Mouse (Mus musculus) embryonic facial prominence, embryonic 10.5 days (tissue): Measurements from ENCODE around the gene Slc8b1. TPM values are rescaled to one million over a fixed set of nuclear protein-coding genes. Genes with fewer than 3 reads are reported as not detected.
"Not testable (repeated sequence)": the region's sequence is repeated elsewhere in the genome, so short reads cannot be mapped to it uniquely, and the experiment has no call there.

Experiments
- DNase-seq: peaks from one replicate; pipeline ENCODE4 v3.0.0-alpha.2; 2017; ENCODE audit warnings: low spot score
- H3K27ac ChIP-seq: fragments of 300-500 bp; sonication (generic); replicated peaks from 2 replicates; pipeline ENCODE4 v1.5.1; 2016; ENCODE audit warnings: mild to moderate bottlenecking
- H3K27me3 ChIP-seq: fragments of 300-500 bp; sonication (generic); replicated peaks from 2 replicates; pipeline ENCODE4 v1.6.1; 2016; ENCODE audit warnings: low read depth, mild to moderate bottlenecking; ENCODE audit not compliant: poor library complexity, severe bottlenecking
- H3K36me3 ChIP-seq: fragments of 300-500 bp; sonication (generic); replicated peaks from 2 replicates; pipeline ENCODE4 v1.6.1; 2016; ENCODE audit warnings: mild to moderate bottlenecking, moderate library complexity
- H3K4me1 ChIP-seq: fragments of 300-500 bp; sonication (generic); 2 replicates; pipeline ENCODE4 v1.6.1; 2016
- H3K4me3 ChIP-seq: fragments of 300-500 bp; sonication (generic); 2 replicates; pipeline ENCODE4 v1.5.1; 2016; ENCODE audit warnings: mild to moderate bottlenecking, moderate library complexity
- H3K9me3 ChIP-seq: fragments of 300-500 bp; sonication (generic); 2 replicates; pipeline ENCODE4 v1.6.1; 2016; ENCODE audit warnings: mild to moderate bottlenecking
- WGBS: fragments of 180-500 bp; shearing (Covaris S2); methylation state at CpG from one replicate; pipeline ENCODE4 v1.1.7; 2016; 5-methylcytosine and 5-hydroxymethylcytosine counted together
- polyA plus RNA-seq: library from polyadenylated mRNA; unstranded; fragments of >200 nt; fragmentation: Nextera tagmentation; extraction: Ambion mirVana; gene quantifications from 2 replicates; pipeline ENCODE4 v1.2.1, GENCODE M21; 2016

The Slc8b1 gene
- polyA plus RNA-seq, 1 experiment from 2014 or later: 4.1 TPM

DNA sequence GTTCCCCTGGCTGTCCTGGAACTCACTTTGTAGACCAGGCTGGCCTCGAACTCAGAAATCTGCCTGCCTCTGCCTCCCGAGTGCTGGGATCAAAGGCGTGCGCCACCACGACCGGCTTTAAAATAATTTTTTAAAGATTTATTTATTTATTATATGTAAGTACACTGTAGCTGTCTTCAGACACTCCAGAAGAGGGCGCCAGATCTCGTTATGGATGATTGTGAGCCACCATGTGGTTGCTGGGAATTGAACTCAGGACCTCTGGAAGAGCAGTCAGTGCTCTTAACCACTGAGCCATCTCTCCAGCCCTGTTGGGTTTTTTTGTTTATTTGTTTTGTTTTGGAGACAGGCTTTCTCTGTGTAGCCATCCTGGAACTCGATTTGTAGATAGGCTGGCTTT, 10.4 kb upstream of the Slc8b1 start:
- H3K9me3 ChIP-seq, H3K27ac ChIP-seq, H3K4me3 ChIP-seq, DNase-seq, H3K27me3 ChIP-seq: not testable (repeated sequence)
- Histone ChIP-seq H3K4me1 (peaks cover 23% of the 10 kb centered on the region), H3K36me3 (peaks cover 38% of the 10 kb centered on the region)
- 82% methylated on average over 9 of the region's 9 CpGs for WGBS

- peaks cover 22% of the 10 kb centered on the region for H3K36me3 ChIP-seq
- H3K4me1 ChIP-seq: peaks cover 24% of the 10 kb centered on the region
- no peaks in the 10 kb centered on the region for H3K9me3 ChIP-seq
- WGBS: 73% methylated on average over 9 of the region's 9 CpGs
- no peak for DNase-seq
- H3K27me3 ChIP-seq: no peaks in the 10 kb centered on the region
- peak overlapping the region; percentile 97 for H3K4me3 ChIP-seq
- no peak overlapping the region for H3K27ac ChIP-seq
Measured at GRCm38 (mm10) chr5:120502147-120502621, 8.8 kb upstream of the Slc8b1 start.

- H3K9me3 ChIP-seq: no peaks in the 10 kb centered on the region
- peaks cover 18% of the 10 kb centered on the region for H3K36me3 ChIP-seq
- peak overlapping the region; percentile 83 for H3K27ac ChIP-seq
- WGBS: 8% methylated on average over 12 of the region's 12 CpGs
- DNase-seq: no peak
- peak overlapping the region; percentile 97 for H3K4me3 ChIP-seq
- peaks cover 24% of the 10 kb centered on the region for H3K4me1 ChIP-seq
- no peaks in the 10 kb centered on the region for H3K27me3 ChIP-seq
Measured at GRCm38 (mm10) chr5:120502675-120503143, 8.3 kb upstream of the Slc8b1 start.

DNA sequence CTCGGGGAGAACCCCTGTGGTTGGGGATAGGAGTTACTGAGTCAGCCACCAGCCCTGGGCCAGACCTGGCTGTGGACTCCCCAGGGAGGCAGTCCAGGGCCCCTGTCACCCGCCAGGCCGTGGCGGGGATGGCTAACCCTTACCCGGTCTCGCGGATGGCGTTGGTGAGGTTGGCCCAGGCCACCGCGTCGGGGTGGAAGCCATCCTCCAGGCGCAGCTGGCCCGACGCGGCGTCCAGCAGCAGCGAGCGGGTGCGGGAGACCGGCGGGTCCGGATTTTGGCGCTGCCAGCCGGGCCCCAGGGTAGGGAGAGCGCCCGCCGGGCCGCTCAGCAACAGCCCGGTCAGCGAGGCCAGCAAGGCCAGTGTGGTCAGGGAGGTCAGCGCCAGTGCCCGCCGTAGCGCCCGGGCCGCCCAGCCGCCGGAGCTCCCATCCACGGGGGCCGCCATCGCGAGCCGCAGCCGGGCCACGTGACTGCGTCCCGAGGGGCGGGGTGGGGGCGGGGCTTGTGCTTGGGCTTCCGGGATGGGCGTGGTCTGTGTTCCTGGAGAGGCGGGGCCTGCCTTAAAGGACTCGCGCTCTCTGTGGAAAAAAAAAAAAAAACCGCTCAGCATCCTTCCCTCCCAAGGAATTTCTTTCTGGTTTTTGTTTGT, 7.7 kb upstream of the Slc8b1 start, which contains the start of gene Plbd2:
Gene Plbd2, minus strand, starts transcription at position 482 of the 652 bp plus-strand sequence.
- Histone ChIP-seq H3K4me1 (peaks cover 24% of the 10 kb centered on the region), H3K9me3 (no peaks in the 10 kb centered on the region), H3K36me3 (peaks cover 13% of the 10 kb centered on the region), H3K27ac (peak within 1 kb of the TSS; percentile 83), H3K27me3 (no peaks in the 10 kb centered on the region), H3K4me3 (peak within 1 kb of the TSS; percentile 97)
- DNase-seq: peak; percentile 97
- under 1% methylated on average over 55 of the region's 55 CpGs for WGBS

DNA sequence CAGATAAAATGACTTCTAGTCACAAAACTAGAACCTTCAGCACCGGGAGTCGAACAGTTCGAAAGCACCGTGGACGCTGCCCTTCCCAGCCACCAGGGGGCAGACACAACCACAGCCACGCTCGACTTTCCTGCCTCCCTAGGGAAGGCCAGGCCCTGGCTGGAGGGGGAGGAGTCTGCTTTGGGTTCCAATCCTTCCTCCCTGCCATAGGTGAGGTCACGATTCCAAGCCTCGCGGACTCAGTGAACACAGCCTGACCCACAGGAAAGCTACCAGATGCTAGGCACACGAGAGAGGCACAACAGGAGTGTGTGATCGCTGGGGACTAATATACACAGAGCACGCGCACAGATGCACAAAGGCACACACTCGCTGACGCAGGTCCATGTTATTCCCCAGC, 5.6 kb upstream of the Slc8b1 start:
- peak overlapping the region; percentile 25; the same call in 1 of the 2 replicates for H3K4me3 ChIP-seq
- H3K27ac ChIP-seq: peak overlapping the region; percentile 70
- H3K36me3 ChIP-seq: no peaks in the 10 kb centered on the region
- H3K4me1 ChIP-seq: peaks cover 32% of the 10 kb centered on the region
- WGBS: 25% methylated on average over 16 of the region's 16 CpGs
- DNase-seq: peak; percentile 85
- H3K27me3 ChIP-seq: no peaks in the 10 kb centered on the region
- H3K9me3 ChIP-seq: no peaks in the 10 kb centered on the region

GRCm38 (mm10) chr5:120505781-120506180, 5.2 kb upstream of the Slc8b1 start:
- no peaks in the 10 kb centered on the region for H3K27me3 ChIP-seq
- DNase-seq: no peak
- peaks cover 36% of the 10 kb centered on the region for H3K4me1 ChIP-seq
- WGBS: 70% methylated on average over 9 of the region's 9 CpGs
- H3K36me3 ChIP-seq: no peaks in the 10 kb centered on the region
- H3K9me3 ChIP-seq: no peaks in the 10 kb centered on the region
- peak overlapping the region; percentile 25; the same call in 1 of the 2 replicates for H3K4me3 ChIP-seq
- peak overlapping the region; percentile 70 for H3K27ac ChIP-seq

GRCm38 (mm10) chr5:120506490-120506889, 4.5 kb upstream of the Slc8b1 start:
- peaks cover 3% of the 10 kb centered on the region for H3K27me3 ChIP-seq
- 74% methylated on average over 9 of the region's 9 CpGs for WGBS
- H3K27ac ChIP-seq: no peak overlapping the region
- no peaks in the 10 kb centered on the region for H3K9me3 ChIP-seq
- H3K4me3 ChIP-seq: no peak overlapping the region
- no peaks in the 10 kb centered on the region for H3K36me3 ChIP-seq
- no peak for DNase-seq
- H3K4me1 ChIP-seq: peaks cover 43% of the 10 kb centered on the region

DNA sequence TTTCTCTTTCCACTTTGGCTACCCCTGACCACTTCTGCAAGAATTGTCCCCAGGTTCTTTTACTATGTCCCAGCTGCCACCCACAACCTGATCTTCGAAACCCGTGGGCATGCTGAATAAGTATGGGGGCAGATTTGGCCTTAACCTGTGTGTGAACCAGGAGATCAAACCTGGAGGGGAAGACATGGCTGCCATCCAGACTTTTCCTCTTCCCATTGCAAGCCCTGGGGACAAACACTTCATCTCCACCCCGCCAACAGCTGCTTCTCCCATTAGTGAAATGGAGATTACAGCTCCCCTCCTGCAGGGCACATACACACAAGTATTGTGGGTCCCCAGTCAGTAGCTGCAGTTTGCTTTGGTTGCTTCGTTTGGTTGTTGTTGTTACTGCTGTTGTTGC, 3.7 kb upstream of the Slc8b1 start:
- Histone ChIP-seq H3K27ac (no peak overlapping the region), H3K9me3 (no peaks in the 10 kb centered on the region), H3K4me1 (peaks cover 39% of the 10 kb centered on the region), H3K27me3 (peaks cover 11% of the 10 kb centered on the region), H3K36me3 (no peaks in the 10 kb centered on the region), H3K4me3 (no peak overlapping the region)
- no peak for DNase-seq
- 62% methylated on average over 4 of the region's 4 CpGs for WGBS

- Histone ChIP-seq H3K36me3 (no peaks in the 10 kb centered on the region), H3K4me1 (peaks cover 50% of the 10 kb centered on the region), H3K4me3 (peak overlapping the region; percentile 62), H3K27me3 (peaks cover 24% of the 10 kb centered on the region), H3K9me3 (no peaks in the 10 kb centered on the region), H3K27ac (no peak overlapping the region)
- WGBS: 31% methylated on average over 14 of the region's 14 CpGs
- DNase-seq: no peak
Measured at GRCm38 (mm10) chr5:120511643-120512220, 764 bp downstream of the Slc8b1 start.

DNA sequence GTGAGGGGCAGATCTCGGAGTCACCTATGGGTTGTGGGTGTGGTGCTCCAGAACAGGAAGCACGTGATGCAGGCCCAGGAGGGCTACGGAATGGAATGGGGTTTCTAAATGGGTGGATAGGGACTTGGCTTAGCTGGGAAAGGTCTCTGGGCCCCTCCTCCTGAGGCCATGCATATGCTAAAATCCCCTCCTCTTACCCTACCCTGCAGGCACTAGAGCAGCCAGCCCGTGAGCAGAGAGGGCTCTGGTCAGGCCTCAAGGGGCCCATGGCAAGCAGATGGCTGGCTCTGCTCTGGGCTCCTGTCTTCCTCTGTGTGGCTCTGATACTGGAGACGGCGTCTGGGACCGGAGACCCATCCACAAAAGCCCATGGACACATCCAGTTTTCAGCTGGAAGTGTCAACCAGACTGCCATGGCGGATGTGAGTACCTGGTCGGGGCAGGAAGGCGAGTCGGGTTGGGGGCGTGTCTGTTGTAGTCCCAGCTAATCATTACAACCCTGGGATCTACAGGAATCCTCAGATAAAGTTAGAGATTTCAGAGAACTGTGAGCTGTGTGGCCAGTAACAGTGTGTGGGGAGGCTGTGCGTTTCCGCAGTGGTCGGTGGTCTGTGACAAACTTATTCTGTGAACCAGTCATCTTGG, 2.1 kb downstream of the Slc8b1 start:
- peaks cover 24% of the 10 kb centered on the region for H3K27me3 ChIP-seq
- WGBS: 41% methylated on average over 15 of the region's 15 CpGs
- no peaks in the 10 kb centered on the region for H3K9me3 ChIP-seq
- DNase-seq: no peak
- no peaks in the 10 kb centered on the region for H3K36me3 ChIP-seq
- peaks cover 57% of the 10 kb centered on the region for H3K4me1 ChIP-seq
- no peak overlapping the region for H3K4me3 ChIP-seq
- H3K27ac ChIP-seq: no peak overlapping the region

DNA sequence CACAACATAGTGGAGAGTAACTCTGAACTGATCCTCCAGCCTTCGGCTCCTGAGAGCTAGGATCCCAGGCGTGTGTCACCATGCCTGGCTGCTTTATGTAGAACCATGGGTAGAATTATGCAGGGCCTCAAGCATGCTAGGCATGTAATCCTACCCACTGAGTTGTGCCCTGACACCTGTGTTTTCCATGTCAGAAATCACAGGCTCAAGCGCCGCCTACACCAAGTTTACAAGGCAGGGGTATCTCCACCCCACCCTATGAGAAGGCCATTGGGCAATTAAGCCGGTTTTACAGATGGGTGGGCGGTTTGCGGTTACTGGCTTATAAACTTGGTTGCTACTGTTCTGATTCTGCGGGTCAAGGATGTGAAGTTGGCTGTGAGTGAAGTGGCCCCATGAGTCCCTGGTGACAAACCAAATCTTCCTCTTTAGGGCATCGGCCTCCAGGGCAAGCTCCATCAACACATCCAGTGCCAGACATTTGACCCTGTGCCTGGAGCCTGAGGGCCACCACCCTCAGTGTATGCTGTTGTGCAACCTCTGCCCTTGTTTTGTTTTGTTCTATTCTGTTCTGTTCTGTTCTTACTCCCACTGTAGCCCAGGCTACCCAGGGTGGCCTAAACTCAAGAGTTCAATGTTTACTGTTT, 3.2 kb downstream of the Slc8b1 start:
- Histone ChIP-seq H3K27ac (no peak overlapping the region), H3K27me3 (peaks cover 24% of the 10 kb centered on the region), H3K4me3 (no peak overlapping the region), H3K36me3 (no peaks in the 10 kb centered on the region), H3K4me1 (peaks cover 54% of the 10 kb centered on the region), H3K9me3 (no peaks in the 10 kb centered on the region)
- no peak for DNase-seq
- 88% methylated on average over 9 of the region's 9 CpGs for WGBS

DNA sequence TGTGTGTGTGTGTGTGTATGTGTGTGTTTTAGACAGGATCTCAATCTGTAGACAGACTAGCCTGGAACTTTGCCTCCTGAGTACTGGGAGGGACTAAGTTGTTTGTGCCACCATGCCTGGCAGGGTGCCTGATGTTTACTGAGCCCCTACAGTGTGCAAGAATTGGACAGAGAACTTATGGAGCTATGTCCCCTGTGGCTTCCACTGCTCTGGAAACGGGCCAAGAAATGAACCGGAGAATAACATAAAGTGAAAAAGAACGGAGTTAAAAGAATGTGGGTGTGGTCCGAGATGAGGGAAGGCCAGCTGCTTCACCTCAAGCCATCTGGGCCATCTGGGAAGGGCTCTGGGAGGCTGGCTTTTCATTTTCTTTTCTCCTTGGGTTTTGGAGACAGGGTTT, 3.8 kb downstream of the Slc8b1 start:
- Histone ChIP-seq H3K36me3 (no peaks in the 10 kb centered on the region), H3K4me1 (peaks cover 54% of the 10 kb centered on the region), H3K27ac (no peak overlapping the region), H3K4me3 (no peak overlapping the region), H3K27me3 (peaks cover 24% of the 10 kb centered on the region), H3K9me3 (no peaks in the 10 kb centered on the region)
- no peak for DNase-seq
- WGBS: 59% methylated on average over 4 of the region's 4 CpGs
